Mouse (Mus musculus) mouse embryonic stem cell (cell line): ENCODE results near the gene Cabp5.
"Not testable (repeated sequence)": the region's sequence is repeated elsewhere in the genome, so short reads cannot be mapped to it uniquely, and the experiment has no call there.

Source experiments
- in situ Hi-C, 2 experiments: fragments of 300-500 bp; cut with MboI; formaldehyde crosslinking; loops; 1 replicate in 1 of 2; 3 replicates in 1 of 2; pipeline ENCODE4 v1.14.3; 2019 to 2020; ENCODE audit warnings: low sequenced_read_pairs in 2 of 2, low pct_unique_long_range_greater_than_20kb in 1 of 2, mixed read lengths in 1 of 2; ENCODE audit not compliant: unreplicated experiment in 1 of 2

Gene Cabp5

GRCm38 (mm10) chr7:13397832-13398231 lies at the start of gene Cabp5:
Gene Cabp5 (plus strand): TSS chr7:13398132.
- in situ Hi-C loops = no loop called here

DNA sequence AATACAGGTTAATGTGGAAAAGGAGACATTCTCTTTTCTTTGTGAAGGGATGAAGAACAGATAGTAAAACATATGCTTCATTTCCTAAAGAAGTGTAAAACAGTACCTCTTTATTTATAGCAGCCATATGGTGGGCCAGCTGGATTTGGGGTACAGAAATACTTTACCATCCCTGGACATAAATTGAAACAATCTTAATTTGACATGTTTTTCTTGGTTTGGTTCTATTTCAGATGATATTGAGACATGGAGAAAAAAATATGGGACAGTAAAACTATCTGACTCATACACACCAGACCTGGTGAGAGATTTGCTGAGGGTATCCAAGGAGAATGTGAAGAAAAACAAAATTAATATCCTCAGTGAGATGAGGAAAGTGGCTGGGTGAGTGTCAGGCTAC lies 42.0 kb upstream of the Cabp5 start:
- in situ Hi-C loops = no loop called here

DNA sequence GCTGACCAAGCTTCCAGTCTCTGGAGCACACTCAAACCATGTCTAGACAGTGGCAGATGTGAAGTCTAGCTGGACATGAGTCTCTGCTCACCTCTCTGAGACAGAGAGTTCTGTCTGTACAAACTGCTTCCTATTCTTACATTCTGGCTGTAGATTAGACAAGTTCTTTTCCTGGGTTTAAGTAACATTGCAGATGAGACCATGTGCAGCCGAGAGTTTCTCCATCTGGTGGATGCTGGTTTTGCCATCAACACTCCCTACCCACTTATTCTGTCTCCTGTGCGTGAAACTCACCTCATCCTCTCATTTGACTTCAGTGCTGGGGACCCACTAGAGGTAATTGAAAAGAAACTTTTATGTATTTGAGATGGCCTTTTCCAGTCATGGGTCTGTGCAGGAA lies 17.3 kb upstream of the Cabp5 start:
- in situ Hi-C loops = no loop called here

- in situ Hi-C loops = not testable (repeated sequence)
These were observed 52.6 kb downstream of the Cabp5 start, which contains the start of gene Bsph1 for GRCm38 (mm10) chr7:13450541-13450940. Gene Bsph1 (plus strand): TSS chr7:13450841.
